Mouse (Mus musculus) lung, postnatal 0 days (tissue): ENCODE measurements at regions not wholly inside any gene's neighbourhood (a gene's known extent, or its start where the extent isn't known, plus 50 kb on each side); places are given as distances from the start of the nearest gene placed in this dataset.

Experiments used
- CTCF ChIP-seq: IDR thresholded peaks from 2 replicates; pipeline ENCODE4 v1.5.1; 2016; ENCODE audit warnings: antibody characterized with exemption, mild to moderate bottlenecking
- EP300 ChIP-seq: IDR thresholded peaks from 2 replicates; pipeline ENCODE4 v1.6.1; 2016; ENCODE audit warnings: antibody characterized with exemption, mild to moderate bottlenecking, control low read depth

DNA sequence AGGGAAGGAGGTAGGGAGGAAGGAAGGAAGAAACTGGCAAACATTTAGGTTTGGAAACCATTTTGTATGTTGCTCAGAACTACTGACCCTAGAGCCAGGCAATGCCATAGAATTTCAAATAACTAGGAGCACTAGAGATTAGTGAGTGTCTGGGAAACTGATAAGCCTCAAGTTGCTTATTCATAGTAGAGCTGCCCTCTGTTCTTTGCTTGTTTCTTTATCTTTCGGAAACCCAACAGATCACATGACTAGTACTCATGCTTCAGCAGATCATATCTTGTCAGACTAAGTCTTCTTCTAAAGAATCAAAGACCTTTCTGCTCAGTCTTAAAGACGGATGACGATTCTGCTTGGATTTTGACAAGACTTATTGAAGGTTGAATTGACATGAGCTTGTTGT is 630.5 kb upstream of the Chrm3 start:
- no peak for TF ChIP-seq CTCF
- TF ChIP-seq EP300, result no peak
